Mouse (Mus musculus) testis, adult 2 months (tissue): ENCODE measurements at regions not wholly inside any gene's neighbourhood (a gene's known extent, or its start where the extent isn't known, plus 50 kb on each side); places are given as distances from the start of the nearest gene placed in this dataset.

ENCODE experiments used
- CTCF ChIP-seq: fragments of 200-500 bp; IDR thresholded peaks from 2 replicates; pipeline ENCODE4 v1.5.1; 2012; ENCODE audit warnings: low read depth, mild to moderate bottlenecking, inconsistent platforms, low read length, moderate library complexity; ENCODE audit not compliant: control insufficient read depth, insufficient read depth, insufficient replicate concordance
- POLR2A ChIP-seq: fragments of 200-500 bp; IDR thresholded peaks from 2 replicates; pipeline ENCODE4 v1.6.1; 2012; ENCODE audit warnings: low read depth, mild to moderate bottlenecking, inconsistent platforms, low read length, moderate library complexity; ENCODE audit not compliant: control insufficient read depth

DNA sequence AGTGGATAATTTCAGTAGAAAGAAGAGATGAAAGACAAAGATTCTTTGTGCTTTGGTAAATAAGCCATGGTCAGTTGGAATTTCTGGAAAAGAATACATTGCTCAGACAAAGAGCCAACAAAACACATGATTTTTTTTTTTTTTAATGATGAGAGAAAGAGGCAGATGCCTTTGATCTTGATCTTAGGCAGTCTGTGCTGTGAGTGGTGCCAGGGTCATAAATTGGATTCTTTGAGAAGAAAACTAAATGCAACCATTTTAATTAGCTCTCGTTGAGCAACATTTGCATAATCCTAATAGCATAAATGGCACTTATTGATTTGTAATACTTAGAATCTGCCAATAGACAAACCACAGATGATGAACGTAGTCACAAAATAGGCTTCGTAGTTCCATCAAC lies 372.1 kb upstream of the Mon1b start:
- TF ChIP-seq CTCF (no peak), POLR2A (no peak)
